Comparison of ENCODE assay signal across 1 mouse cellular context in the genomic region with DNA sequence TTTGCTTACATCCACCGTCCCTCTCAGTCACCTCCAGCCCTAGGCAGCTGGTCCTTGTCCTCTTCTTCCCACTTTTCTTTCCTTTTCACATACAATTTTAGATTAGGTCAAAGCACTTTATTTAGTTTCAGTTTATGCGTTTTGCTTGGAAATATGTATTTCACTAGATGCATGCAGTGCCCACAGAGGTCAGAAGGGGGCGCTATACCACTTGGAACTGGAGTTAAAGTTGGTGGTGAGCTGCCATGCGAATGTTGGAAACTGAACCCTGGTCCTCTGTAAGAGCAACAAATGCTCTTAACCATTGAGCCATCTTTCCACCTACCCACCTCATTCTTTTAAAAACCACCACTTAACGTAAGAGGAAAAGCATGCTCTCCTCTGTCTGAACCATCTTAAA.
TF ChIP-seq lines count a peak whose summit lies in the region.

No protein-coding gene starts in this region.

TF ChIP-seq in CH12.LX, 34 proteins besides CTCF, POLR2A, EP300 and RAD21 (continued from another document):
- TF ChIP-seq POLR2AphosphoS2 (IDR thresholded peaks at IDR 0.05; ENCODE audit: low read depth, low read length) (no peak), GABPA (IDR thresholded peaks at IDR 0.05; ENCODE audit: insufficient replicate concordance, low read depth, low read length) (no peak), MEF2A (IDR thresholded peaks at IDR 0.05; ENCODE audit: borderline replicate concordance, low read depth, low read length) (no peak)
